Mouse (Mus musculus): ENCODE data around the gene Cacng6. TPM values are rescaled to one million over a fixed set of nuclear protein-coding genes. Genes with fewer than 3 reads are reported as not detected.
A peak's percentile ranks its signal among the peaks of the same experiment; 100 is the strongest.
"Not testable (repeated sequence)": the region's sequence is repeated elsewhere in the genome, so short reads cannot be mapped to it uniquely, and the experiment has no call there.

Gene Cacng6
- total RNA-seq (2021) = 1 to 10 TPM; 1.2 to 1.9 TPM

DNA sequence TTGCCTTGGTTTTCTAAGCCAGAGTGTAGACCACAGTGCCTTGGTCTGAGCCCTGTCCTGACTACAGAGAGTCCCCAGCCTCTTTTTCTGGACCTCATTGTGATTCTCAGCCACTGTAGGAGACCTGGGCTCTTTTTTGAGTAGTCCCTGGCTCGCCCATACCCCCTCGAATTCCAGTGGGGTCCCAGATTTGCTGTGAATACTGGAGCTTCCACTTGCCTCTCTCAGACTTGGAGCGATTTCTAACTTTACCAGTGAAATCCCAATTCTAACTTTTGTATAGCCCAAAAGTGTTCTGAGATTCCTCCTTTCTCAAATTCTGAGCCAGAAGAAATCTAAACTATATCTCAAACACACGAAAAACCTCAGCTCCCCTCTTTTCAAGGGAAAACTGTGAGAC, at the start of gene Cacng6:
Gene Cacng6, plus strand, starts transcription at position 301 of the 400 bp plus-strand sequence.
- DNase-seq (ENCODE audit: low spot score in 2 of 2) = no peak
- intact Hi-C loops (cut with DNase I) = no loop called here

- intact Hi-C loops (cut with DNase I) = no loop called here
- no peak for DNase-seq (ENCODE audit: low spot score in 2 of 2)
Measured at GRCm38 (mm10) chr7:3376831-3377230, 47.2 kb upstream of the Cacng6 start.

DNA sequence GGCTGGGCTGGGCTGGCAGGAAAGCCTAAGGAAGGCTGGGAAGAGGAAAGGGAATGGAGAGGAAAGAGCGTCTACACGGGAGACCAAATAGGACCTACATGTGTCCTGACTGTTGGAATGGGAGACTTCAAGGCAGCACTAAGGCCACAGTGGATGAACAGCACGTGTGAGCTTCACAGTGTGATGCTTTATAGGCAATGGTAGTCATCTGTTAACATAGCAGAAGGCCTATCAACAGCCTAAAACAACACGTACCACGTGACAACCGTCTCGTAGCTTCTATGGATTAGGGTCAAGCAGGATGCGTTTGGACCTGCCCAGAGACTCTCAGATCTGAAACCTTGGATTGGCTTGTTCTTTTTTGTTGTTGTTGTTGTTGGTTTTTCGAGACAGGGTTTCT, 41.9 kb upstream of the Cacng6 start:
- intact Hi-C loops (cut with DNase I) = no loop called here
- DNase-seq (ENCODE audit: low spot score in 2 of 2) = no peak

- DNase-seq (ENCODE audit: low spot score in 2 of 2) = no peak
- intact Hi-C loops (cut with DNase I) = no loop called here
Measured at GRCm38 (mm10) chr7:3384807-3385319, 39.1 kb upstream of the Cacng6 start.

DNA sequence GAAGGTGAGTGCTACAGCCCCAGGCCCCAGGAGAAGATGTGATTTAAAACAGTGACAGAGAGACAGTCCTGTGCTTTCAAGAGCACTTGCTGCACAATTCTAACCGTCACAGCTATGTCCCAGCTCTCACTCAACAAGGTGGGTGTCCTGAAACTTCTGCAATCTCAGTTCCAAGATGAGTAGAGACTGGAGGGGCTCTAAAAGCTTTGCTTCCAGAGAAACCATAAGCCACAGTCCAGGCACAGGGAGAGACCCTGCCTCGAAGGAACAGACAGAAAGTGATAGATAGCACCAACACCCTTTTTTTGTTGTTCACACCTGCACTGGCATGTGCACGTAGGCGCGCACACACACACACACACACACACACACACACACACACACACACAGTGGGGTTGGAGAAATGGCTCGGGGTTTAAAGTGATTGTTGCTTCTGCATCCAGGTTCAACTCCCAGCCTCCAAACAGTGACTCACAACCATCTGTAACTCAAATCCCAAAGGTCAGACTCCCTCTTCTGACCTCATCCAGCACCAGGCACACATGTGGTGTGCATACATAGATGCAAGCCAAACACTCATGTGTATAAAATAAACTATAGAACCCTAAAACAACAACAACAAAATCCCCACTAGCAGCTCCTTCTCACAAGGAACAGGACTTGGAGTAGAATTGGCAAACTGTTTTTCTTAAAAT, 37.8 kb upstream of the Cacng6 start:
- no peak for DNase-seq (ENCODE audit: low spot score in 2 of 2)
- intact Hi-C loops (cut with DNase I) = no loop called here

GRCm38 (mm10) chr7:3387761-3388160, 36.2 kb upstream of the Cacng6 start:
- intact Hi-C loops (cut with DNase I) = no loop called here
- DNase-seq (ENCODE audit: low spot score in 2 of 2) = no peak

DNA sequence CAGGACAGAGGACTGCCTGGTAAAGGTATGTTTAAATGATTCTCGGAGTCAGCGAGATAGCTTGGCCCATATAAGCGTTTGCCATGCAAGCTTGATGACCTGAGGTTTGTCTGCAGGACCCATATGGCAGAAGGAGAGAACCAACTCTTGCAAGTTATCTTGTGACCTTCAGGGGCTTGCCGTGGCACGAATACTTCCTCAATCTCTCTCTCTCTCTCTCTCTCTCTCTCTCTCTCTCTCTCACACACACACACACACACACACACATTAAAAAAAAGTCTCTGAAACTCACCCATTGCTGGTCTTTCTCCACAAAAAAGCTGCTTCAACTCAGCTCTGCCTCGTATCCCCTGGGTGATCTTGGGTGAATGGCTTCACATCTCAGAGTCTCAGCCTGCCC, 35.1 kb upstream of the Cacng6 start:
- intact Hi-C loops (cut with DNase I) = no loop called here
- no peak for DNase-seq (ENCODE audit: low spot score in 2 of 2)

GRCm38 (mm10) chr7:3389444-3390412, 34.3 kb upstream of the Cacng6 start:
- DNase-seq (ENCODE audit: low spot score in 2 of 2) = peak; percentile 77 to 78
- intact Hi-C loops (cut with DNase I) = loop anchor here (10.0 kb wide), 1 partner anchor 55 kb away; the partner anchor contains the start of gene Cacng7

DNA sequence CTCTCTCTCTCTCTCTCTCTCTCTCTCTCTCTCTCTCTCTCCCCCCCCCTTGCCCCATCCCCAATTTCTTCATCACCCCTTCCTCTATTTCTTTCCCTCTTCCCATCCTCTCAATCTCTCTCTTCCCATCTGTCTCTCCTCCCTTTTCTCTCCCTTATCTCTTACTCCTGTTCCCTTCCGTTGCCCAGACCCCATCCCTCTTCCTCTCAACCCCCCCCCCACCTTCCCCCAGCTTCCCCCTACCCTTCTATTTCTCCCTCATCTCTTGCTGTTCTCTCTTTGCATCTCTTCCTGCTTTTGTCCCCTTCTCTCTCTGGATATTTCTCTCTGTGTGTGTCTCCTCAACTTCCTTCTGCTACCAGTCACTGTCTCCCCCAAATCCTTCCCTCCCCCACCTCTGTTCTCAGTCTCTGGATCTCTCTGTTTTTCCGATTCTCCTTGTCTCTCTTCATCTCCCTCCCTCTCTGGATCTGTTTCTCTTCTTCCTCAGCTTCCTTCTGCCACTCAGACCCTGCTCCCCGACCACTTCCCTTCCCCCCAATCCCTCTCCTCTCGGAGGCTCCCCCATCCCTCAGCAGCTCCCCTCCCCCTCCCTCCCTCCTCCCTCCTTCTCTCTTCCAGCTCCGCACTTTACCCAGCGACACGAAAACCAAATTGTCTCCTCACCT, 33.4 kb upstream of the Cacng6 start, which contains the start of gene Cacng8:
Gene Cacng8, plus strand, starts transcription at position 271 of the 668 bp plus-strand sequence.
- DNase-seq (ENCODE audit: low spot score in 2 of 2) = no peak
- intact Hi-C loops (cut with DNase I) = loop anchor here (10.0 kb wide), 1 partner anchor 56 kb away; the partner anchor contains the start of gene Cacng7

GRCm38 (mm10) chr7:3391081-3391451, 32.9 kb upstream of the Cacng6 start:
- intact Hi-C loops (cut with DNase I) = loop anchor here (10.0 kb wide), 1 partner anchor 56 kb away; the partner anchor contains the start of gene Cacng7
- no peak for DNase-seq (ENCODE audit: low spot score in 2 of 2)

- no peak for DNase-seq (ENCODE audit: low spot score in 2 of 2)
- intact Hi-C loops (cut with DNase I) = loop anchor here (10.0 kb wide), 1 partner anchor 57 kb away; the partner anchor contains the start of gene Cacng7
Measured at GRCm38 (mm10) chr7:3391809-3392208, 32.2 kb upstream of the Cacng6 start.

GRCm38 (mm10) chr7:3397355-3397754, 26.6 kb upstream of the Cacng6 start:
- intact Hi-C loops (cut with DNase I) = loop anchor here (10.0 kb wide), 1 partner anchor 63 kb away; the partner anchor contains the start of gene Cacng7
- DNase-seq (ENCODE audit: low spot score in 2 of 2) = no peak

GRCm38 (mm10) chr7:3397797-3398196, 26.2 kb upstream of the Cacng6 start:
- DNase-seq (ENCODE audit: low spot score in 2 of 2) = no peak
- intact Hi-C loops (cut with DNase I) = loop anchor here (10.0 kb wide), 1 partner anchor 63 kb away; the partner anchor contains the start of gene Cacng7

DNA sequence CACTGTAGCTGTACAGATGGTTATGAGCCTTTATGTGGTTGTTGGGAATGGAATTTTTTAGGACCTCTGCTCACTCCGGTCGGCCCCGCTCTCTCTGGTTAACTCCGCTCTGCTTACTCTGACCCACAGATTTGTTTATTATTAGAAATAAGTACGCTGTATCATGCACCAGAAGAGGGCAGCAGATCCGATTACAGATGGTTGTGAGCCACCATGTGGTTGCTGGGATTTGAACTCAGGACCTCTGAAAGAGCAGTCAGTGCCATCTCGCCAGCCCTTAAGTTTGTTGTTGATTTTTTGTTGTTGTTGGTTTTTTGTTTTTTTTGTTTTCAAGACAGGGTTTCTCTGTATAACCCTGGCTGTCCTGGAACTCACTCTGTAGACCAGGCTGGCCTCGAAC, 25.6 kb upstream of the Cacng6 start:
- intact Hi-C loops (cut with DNase I) = loop anchor here (10.0 kb wide), 1 partner anchor 64 kb away; the partner anchor contains the start of gene Cacng7
- not testable (repeated sequence) for DNase-seq (ENCODE audit: low spot score in 2 of 2)

DNA sequence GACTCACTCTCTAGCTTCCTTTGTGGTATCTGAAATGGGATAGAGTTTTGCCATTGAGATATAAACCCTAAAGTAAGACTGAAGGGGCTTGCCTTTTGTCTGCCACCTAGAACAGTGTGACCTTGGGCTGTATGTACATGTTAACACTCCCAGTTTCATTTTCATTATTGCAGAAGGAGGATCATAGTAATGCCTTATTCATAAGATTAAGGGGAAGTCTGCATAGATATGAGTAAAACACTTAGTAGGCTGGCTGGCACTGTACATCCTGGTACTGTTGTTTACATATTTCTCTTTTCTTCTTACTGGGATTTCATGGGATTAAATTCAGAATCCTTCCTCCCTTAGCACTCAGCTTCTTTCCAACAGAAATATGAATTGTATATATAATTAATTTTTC, 24.1 kb upstream of the Cacng6 start:
- intact Hi-C loops (cut with DNase I) = loop anchor here (10.0 kb wide), 1 partner anchor 65 kb away; the partner anchor contains the start of gene Cacng7
- DNase-seq (ENCODE audit: low spot score in 2 of 2) = no peak

DNA sequence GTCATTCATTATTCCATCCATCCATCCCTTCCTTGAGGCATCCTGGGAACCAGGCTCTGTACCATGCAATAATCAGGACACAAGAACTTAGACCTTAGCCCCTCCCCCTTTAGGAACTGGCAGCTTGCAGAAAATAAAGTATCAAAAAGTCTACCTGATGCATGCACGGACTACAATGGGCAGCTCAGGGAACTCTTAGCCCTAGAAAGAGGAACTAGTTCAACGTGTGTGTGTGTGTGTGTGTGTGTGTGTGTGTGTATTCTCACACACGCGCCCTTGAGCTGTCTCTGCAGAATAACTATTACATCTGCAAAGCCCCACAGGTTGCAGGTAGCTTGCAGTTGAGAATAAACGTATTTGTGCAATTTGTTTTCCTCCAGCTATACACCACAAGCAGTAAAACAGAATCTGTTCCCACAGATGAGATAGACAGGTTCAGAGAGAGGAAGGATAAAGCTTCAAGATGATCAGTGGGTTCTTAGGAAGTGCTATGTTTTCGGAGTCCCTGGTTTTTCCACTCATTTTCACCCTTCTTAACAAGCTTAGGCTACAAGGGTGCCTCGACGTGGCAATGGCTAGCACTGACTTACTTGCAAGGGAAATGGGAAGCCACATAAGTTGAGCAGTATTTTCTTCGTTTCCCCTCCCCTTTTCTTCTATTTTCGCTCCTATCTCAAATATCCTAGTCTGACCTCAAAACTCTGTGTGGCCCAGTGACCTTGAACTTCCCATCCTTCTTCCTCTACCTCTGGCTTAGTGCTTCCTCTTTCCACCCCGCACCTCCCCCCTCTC, 14.1 kb upstream of the Cacng6 start:
- intact Hi-C loops (cut with DNase I) = no loop called here
- no peak for DNase-seq (ENCODE audit: low spot score in 2 of 2)

- intact Hi-C loops (cut with DNase I) = no loop called here
- DNase-seq (ENCODE audit: low spot score in 2 of 2) = peak in 1 of 2 experiments; percentile 59
Measured at GRCm38 (mm10) chr7:3411160-3411941, 12.6 kb upstream of the Cacng6 start.

- DNase-seq (ENCODE audit: low spot score in 2 of 2) = peak in 1 of 2 experiments; percentile 68
- intact Hi-C loops (cut with DNase I) = no loop called here
Measured at GRCm38 (mm10) chr7:3412036-3412435, 12.0 kb upstream of the Cacng6 start.

All from left cerebral cortex, postnatal 36 days (tissue).